In the genomic region with DNA sequence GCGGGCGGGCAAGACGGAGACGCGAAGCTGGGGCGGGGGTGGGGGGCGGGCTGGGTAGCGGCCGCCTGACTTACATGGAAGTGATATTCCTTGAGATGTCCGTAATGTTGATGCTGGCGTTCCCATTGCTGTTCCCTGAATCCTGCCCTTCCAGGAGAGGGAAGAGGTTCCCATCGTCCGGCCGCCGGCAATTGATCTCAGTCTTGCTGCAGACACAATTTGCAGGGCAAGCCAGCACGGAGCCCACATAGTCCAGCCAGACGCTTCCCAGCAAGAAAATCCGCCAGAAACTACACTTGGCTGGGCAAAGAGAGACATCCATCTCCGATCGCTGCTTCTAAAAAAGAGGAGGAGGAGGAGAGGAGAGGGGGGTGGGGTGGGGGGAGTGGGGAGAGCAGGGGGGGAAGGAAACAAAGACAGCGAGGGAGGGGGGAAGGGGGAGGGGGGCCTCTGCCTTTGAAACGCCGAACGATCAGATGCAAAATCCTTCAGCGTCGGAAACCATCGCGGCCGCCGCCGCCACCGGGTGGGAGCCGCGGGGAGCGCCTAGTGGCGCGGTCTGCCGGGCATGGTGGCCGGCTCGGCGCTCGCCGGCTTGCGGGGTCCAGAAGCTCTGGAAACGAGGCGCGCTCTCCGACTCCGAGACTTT, we compare ENCODE assay signal across 9 mouse cellular contexts.
A peak's percentile ranks its signal among the peaks of the same experiment; 100 is the strongest.
DNase-seq lines count a peak whose midpoint lies in the region; ATAC-seq lines count a peak whose summit lies in the region.
"Had no signal": no experiment of that assay in that cellular context is flagged by ENCODE, and none has a peak within 500 bp of the region (broad histone marks: within the 10 kb centered on the region; RNA-seq: fewer than 3 reads in every experiment).

No protein-coding gene starts in this region.

- H3K4me3 ChIP-seq in heart, embryonic 11.5 days (ENCODE audit: low read depth, low read length) = peak overlapping the region; percentile 56
- H3K4me3 ChIP-seq in hindbrain, embryonic 15.5 days = peak overlapping the region; percentile 73
- H3K4me3 ChIP-seq in midbrain, embryonic 15.5 days = peak overlapping the region; percentile 67

- no peaks in the 10 kb centered on the region for H3K36me3 ChIP-seq in heart, embryonic 11.5 days (ENCODE audit: control insufficient read depth, insufficient read depth, low read length)
- no peaks in the 10 kb centered on the region for H3K36me3 ChIP-seq in hindbrain, embryonic 15.5 days
- no peaks in the 10 kb centered on the region for H3K36me3 ChIP-seq in midbrain, embryonic 15.5 days (replicated peaks)
- H3K36me3 ChIP-seq: G1E had no signal

- H3K27me3 ChIP-seq in heart, embryonic 11.5 days (ENCODE audit: control insufficient read depth, insufficient read depth, low read length) = peaks cover 84% of the 10 kb centered on the region
- peaks cover 3% of the 10 kb centered on the region; the same call in 1 of the 2 replicates for H3K27me3 ChIP-seq in hindbrain, embryonic 15.5 days
- H3K27me3 ChIP-seq in midbrain, embryonic 15.5 days (replicated peaks) = 0 out of 2 replicates have a peak, but pooled peaks cover 10% of the 10 kb centered on the region

- H3K9ac ChIP-seq in heart, embryonic 11.5 days (ENCODE audit: low read depth, low read length) = no peak overlapping the region
- H3K9ac ChIP-seq in hindbrain, embryonic 15.5 days = peak overlapping the region; percentile 88
- peak overlapping the region; percentile 62 for H3K9ac ChIP-seq in midbrain, embryonic 15.5 days

- no peaks in the 10 kb centered on the region for H3K9me3 ChIP-seq in heart, embryonic 11.5 days (replicated peaks; ENCODE audit: control insufficient read depth, low read length)
- H3K9me3 ChIP-seq in hindbrain, embryonic 15.5 days = no peaks in the 10 kb centered on the region
- no peaks in the 10 kb centered on the region for H3K9me3 ChIP-seq in midbrain, embryonic 15.5 days

- no peak for ATAC-seq in heart, embryonic 11.5 days (replicated peaks; ENCODE audit: insufficient number of reproducible peaks, low FRiP score, low TSS enrichment)
- ATAC-seq in CD4-positive, CD25-positive, alpha-beta regulatory T cell, adult 4 months = peak; percentile 23
- ATAC-seq in hindbrain, embryonic 15.5 days (ENCODE audit: low FRiP score, low read depth) = peak; percentile 48; the same call in 1 of the 2 replicates
- ATAC-seq in midbrain, embryonic 15.5 days (replicated peaks) = peak; percentile 49

- under 1% methylated on average over 48 of the region's 49 CpGs for WGBS in heart, embryonic 11.5 days (ENCODE audit: insufficient replicate concordance)
- under 1% methylated on average over 47 of the region's 49 CpGs for WGBS in hindbrain, embryonic 15.5 days
- under 1% methylated on average over 49 of the region's 49 CpGs for WGBS in midbrain, embryonic 15.5 days

- H3K4me2 ChIP-seq in heart, embryonic 11.5 days = peak overlapping the region; percentile 87
- peak overlapping the region; percentile 85 for H3K4me2 ChIP-seq in hindbrain, embryonic 15.5 days
- peak overlapping the region; percentile 87 for H3K4me2 ChIP-seq in midbrain, embryonic 15.5 days

- no peak overlapping the region for H3K27ac ChIP-seq in heart, embryonic 11.5 days (ENCODE audit: low read depth, low read length)
- peak overlapping the region; percentile 95 for H3K27ac ChIP-seq in hindbrain, embryonic 15.5 days (replicated peaks)
- peak overlapping the region; percentile 91 for H3K27ac ChIP-seq in midbrain, embryonic 15.5 days

- H3K4me1 ChIP-seq in heart, embryonic 11.5 days (ENCODE audit: control insufficient read depth, insufficient read depth, low read length) = 0 out of 2 replicates have a peak, but pooled peaks cover 3% of the 10 kb centered on the region
- peaks cover 48% of the 10 kb centered on the region for H3K4me1 ChIP-seq in hindbrain, embryonic 15.5 days (replicated peaks)
- H3K4me1 ChIP-seq in midbrain, embryonic 15.5 days = peaks cover 46% of the 10 kb centered on the region

- no peak for DNase-seq in heart, adult 9 months (ENCODE audit: low spot score in 2 of 2)
- DNase-seq in embryo, embryonic 10 days (ENCODE audit: low spot score) = peak; percentile 67
- DNase-seq in spleen, adult 12 weeks (ENCODE audit: low spot score) = no peak
- DNase-seq in kidney, postnatal 25 days = no peak
